Mouse (Mus musculus) forebrain, embryonic 16.5 days (tissue): ENCODE measurements at regions not wholly inside any gene's neighbourhood (a gene's known extent, or its start where the extent isn't known, plus 50 kb on each side); places are given as distances from the start of the nearest gene placed in this dataset.

ENCODE experiments used
- ATAC-seq: fragments of 200-750 bp; cut with Nextera tagmentation; 2 replicates; pipeline ENCODE4 v1.8.0; 2017; ENCODE audit warnings: mild to moderate bottlenecking, moderate library complexity
- H3K27ac ChIP-seq: fragments of 300-500 bp; sonication (generic); 2 replicates; pipeline ENCODE4 v1.5.1; 2014; ENCODE audit warnings: low read length, control low read depth
- H3K27me3 ChIP-seq: fragments of 300-500 bp; sonication (generic); replicated peaks from 2 replicates; pipeline ENCODE4 v1.6.1; 2014; ENCODE audit warnings: low read length; ENCODE audit not compliant: control insufficient read depth, insufficient read depth
- H3K36me3 ChIP-seq: fragments of 300-500 bp; sonication (generic); 2 replicates; pipeline ENCODE4 v1.6.1; 2014; ENCODE audit not compliant: control insufficient read depth, insufficient read depth
- H3K4me1 ChIP-seq: fragments of 300-500 bp; sonication (generic); replicated peaks from 2 replicates; pipeline ENCODE4 v1.6.1; 2014; ENCODE audit warnings: low read length; ENCODE audit not compliant: control insufficient read depth, insufficient read depth
- H3K4me2 ChIP-seq: fragments of 300-500 bp; sonication (generic); 2 replicates; pipeline ENCODE4 v1.6.1; 2014; ENCODE audit warnings: mild to moderate bottlenecking, low read length, control low read depth
- H3K4me3 ChIP-seq: fragments of 300-500 bp; sonication (generic); replicated peaks from 2 replicates; pipeline ENCODE4 v1.5.1; 2014; ENCODE audit warnings: mild to moderate bottlenecking, low read length, control low read depth
- H3K9ac ChIP-seq: fragments of 300-500 bp; sonication (generic); replicated peaks from 2 replicates; pipeline ENCODE4 v1.6.1; 2014; ENCODE audit warnings: low read depth, low read length, control low read depth
- H3K9me3 ChIP-seq: fragments of 300-500 bp; sonication (generic); 2 replicates; pipeline ENCODE4 v1.6.1; 2016; ENCODE audit warnings: low read length; ENCODE audit not compliant: control insufficient read depth
- WGBS: fragments of 180-500 bp; shearing (Covaris S2); extraction: QIAGEN DNeasy Blood & Tissue Kit; methylation state at CpG from one replicate; pipeline ENCODE4 v1.1.7; 2014; 5-methylcytosine and 5-hydroxymethylcytosine counted together

DNA sequence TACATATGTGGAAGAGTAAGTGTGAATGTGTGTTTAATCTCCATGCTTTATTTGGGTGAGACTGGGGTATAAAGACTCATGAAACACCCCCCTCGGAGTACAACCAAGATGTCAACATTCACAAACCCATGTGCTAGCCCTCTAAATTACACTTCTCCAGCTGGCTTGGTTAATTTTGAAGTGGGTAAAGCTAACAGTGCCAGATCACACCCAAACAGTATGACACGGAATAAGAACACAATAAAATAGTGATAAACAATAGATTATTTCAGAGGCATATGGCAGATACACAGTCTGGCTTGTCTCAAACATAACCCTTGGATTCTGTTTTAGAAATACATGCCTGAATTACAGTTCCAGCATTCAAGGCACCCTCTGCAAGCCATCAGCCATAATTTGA, 86.4 kb upstream of the Samsn1 start:
- Histone ChIP-seq H3K4me1 (no peaks in the 10 kb centered on the region), H3K27ac (no peak overlapping the region), H3K4me3 (no peak overlapping the region), H3K9me3 (no peaks in the 10 kb centered on the region), H3K36me3 (no peaks in the 10 kb centered on the region), H3K27me3 (no peaks in the 10 kb centered on the region), H3K4me2 (no peak overlapping the region), H3K9ac (no peak overlapping the region)
- WGBS = 57% methylated on average over 2 of the region's 2 CpGs
- ATAC-seq = peak; percentile 79

GRCm38 (mm10) chr16:76104673-76105072, 82.6 kb upstream of the Samsn1 start:
- Histone ChIP-seq H3K4me3 (no peak overlapping the region), H3K9ac (no peak overlapping the region), H3K36me3 (no peaks in the 10 kb centered on the region), H3K4me2 (no peak overlapping the region), H3K27me3 (no peaks in the 10 kb centered on the region), H3K4me1 (no peaks in the 10 kb centered on the region), H3K9me3 (no peaks in the 10 kb centered on the region), H3K27ac (no peak overlapping the region)
- WGBS = 90% methylated on average over 6 of the region's 6 CpGs
- ATAC-seq = no peak

DNA sequence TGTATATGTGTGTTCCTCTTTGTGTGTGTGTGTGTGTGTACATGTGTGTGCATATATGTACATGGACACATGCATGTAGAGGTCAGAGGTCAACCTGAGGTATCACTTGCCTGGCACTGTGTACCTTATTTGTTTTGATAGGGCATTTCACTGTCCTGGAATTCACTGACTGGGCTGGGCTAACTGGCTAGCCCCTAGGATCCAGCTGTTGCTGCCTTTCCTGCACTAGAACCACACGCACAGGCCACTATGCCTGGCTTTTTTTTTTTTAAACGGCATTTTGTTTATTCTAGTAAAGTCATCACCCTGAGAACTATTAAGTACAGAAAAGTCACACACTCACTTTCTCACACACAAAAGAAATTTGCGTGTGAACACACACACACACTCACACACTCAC, 79.7 kb upstream of the Samsn1 start:
- ATAC-seq = no peak
- no peaks in the 10 kb centered on the region for H3K4me1 ChIP-seq
- no peak overlapping the region for H3K4me2 ChIP-seq
- no peak overlapping the region for H3K4me3 ChIP-seq
- H3K9ac ChIP-seq = no peak overlapping the region
- no peaks in the 10 kb centered on the region for H3K36me3 ChIP-seq
- H3K9me3 ChIP-seq = no peaks in the 10 kb centered on the region
- H3K27me3 ChIP-seq = no peaks in the 10 kb centered on the region
- WGBS = 89% methylated on average over 3 of the region's 3 CpGs
- H3K27ac ChIP-seq = no peak overlapping the region

- no peaks in the 10 kb centered on the region for H3K4me1 ChIP-seq
- no peaks in the 10 kb centered on the region for H3K36me3 ChIP-seq
- H3K4me2 ChIP-seq = no peak overlapping the region
- H3K9me3 ChIP-seq = no peaks in the 10 kb centered on the region
- H3K9ac ChIP-seq = no peak overlapping the region
- H3K27ac ChIP-seq = no peak overlapping the region
- no peak overlapping the region for H3K4me3 ChIP-seq
- H3K27me3 ChIP-seq = no peaks in the 10 kb centered on the region
- WGBS = 57% methylated on average over 9 of the region's 9 CpGs
- no peak for ATAC-seq
Measured at GRCm38 (mm10) chr16:76097808-76098207, 75.7 kb upstream of the Samsn1 start.

GRCm38 (mm10) chr16:76096363-76096762, 74.3 kb upstream of the Samsn1 start:
- H3K4me2 ChIP-seq = no peak overlapping the region
- H3K4me3 ChIP-seq = no peak overlapping the region
- no peaks in the 10 kb centered on the region for H3K4me1 ChIP-seq
- H3K36me3 ChIP-seq = no peaks in the 10 kb centered on the region
- no peak overlapping the region for H3K27ac ChIP-seq
- H3K9ac ChIP-seq = no peak overlapping the region
- H3K9me3 ChIP-seq = no peaks in the 10 kb centered on the region
- ATAC-seq = peak; percentile 67; the same call in 1 of the 2 replicates
- no peaks in the 10 kb centered on the region for H3K27me3 ChIP-seq
- 54% methylated on average over 4 of the region's 4 CpGs for WGBS

DNA sequence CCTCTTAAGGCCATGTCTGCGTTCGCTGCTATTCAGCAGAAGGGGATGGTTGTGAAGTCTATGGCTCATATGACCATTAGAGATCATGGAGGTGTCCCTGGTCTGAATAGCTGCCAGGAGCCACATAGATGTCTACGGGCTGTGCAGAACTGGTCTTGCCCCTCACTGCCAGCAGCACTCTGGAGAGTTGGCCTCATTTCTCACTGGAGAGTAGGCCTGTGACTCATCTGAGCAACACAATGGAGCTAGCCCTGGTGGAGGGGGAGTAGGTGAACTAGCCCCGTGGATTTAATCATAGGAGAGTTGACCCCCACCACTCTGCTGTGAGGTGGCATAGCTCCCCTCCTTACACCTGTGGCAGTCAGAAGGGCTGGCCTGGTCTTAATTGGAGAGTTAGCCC, 63.3 kb upstream of the Samsn1 start:
- 85% methylated on average over 4 of the region's 4 CpGs for WGBS
- no peaks in the 10 kb centered on the region for H3K4me1 ChIP-seq
- no peak for ATAC-seq
- no peak overlapping the region for H3K27ac ChIP-seq
- no peaks in the 10 kb centered on the region for H3K27me3 ChIP-seq
- H3K4me2 ChIP-seq = no peak overlapping the region
- no peaks in the 10 kb centered on the region for H3K36me3 ChIP-seq
- H3K9me3 ChIP-seq = no peaks in the 10 kb centered on the region; the same call in 1 of the 2 replicates
- H3K9ac ChIP-seq = no peak overlapping the region
- no peak overlapping the region for H3K4me3 ChIP-seq

GRCm38 (mm10) chr16:76082465-76082864, 60.4 kb upstream of the Samsn1 start:
- Histone ChIP-seq H3K4me2 (no peak overlapping the region), H3K4me1 (no peaks in the 10 kb centered on the region), H3K27ac (no peak overlapping the region), H3K9ac (no peak overlapping the region), H3K36me3 (no peaks in the 10 kb centered on the region), H3K4me3 (no peak overlapping the region), H3K9me3 (no peaks in the 10 kb centered on the region; the same call in 1 of the 2 replicates), H3K27me3 (no peaks in the 10 kb centered on the region)
- WGBS = 87% methylated on average over 4 of the region's 4 CpGs
- no peak for ATAC-seq

- Histone ChIP-seq H3K36me3 (no peaks in the 10 kb centered on the region), H3K27me3 (no peaks in the 10 kb centered on the region), H3K4me3 (no peak overlapping the region), H3K4me2 (no peak overlapping the region), H3K9ac (no peak overlapping the region), H3K9me3 (no peaks in the 10 kb centered on the region; the same call in 1 of the 2 replicates), H3K27ac (no peak overlapping the region), H3K4me1 (no peaks in the 10 kb centered on the region)
- no peak for ATAC-seq
- WGBS = 80% methylated on average over 6 of the region's 6 CpGs
Measured at GRCm38 (mm10) chr16:76079761-76080502, 57.9 kb upstream of the Samsn1 start.

- Histone ChIP-seq H3K9me3 (no peaks in the 10 kb centered on the region; the same call in 1 of the 2 replicates), H3K4me3 (no peak overlapping the region), H3K27ac (no peak overlapping the region), H3K4me1 (no peaks in the 10 kb centered on the region), H3K9ac (no peak overlapping the region), H3K27me3 (no peaks in the 10 kb centered on the region), H3K36me3 (no peaks in the 10 kb centered on the region), H3K4me2 (no peak overlapping the region)
- ATAC-seq = no peak
- WGBS = 86% methylated on average over 5 of the region's 5 CpGs
Measured at GRCm38 (mm10) chr16:76078219-76078618, 56.1 kb upstream of the Samsn1 start.

GRCm38 (mm10) chr16:76076231-76076630, 54.1 kb upstream of the Samsn1 start:
- no peaks in the 10 kb centered on the region for H3K36me3 ChIP-seq
- no peak overlapping the region for H3K4me3 ChIP-seq
- no peak overlapping the region for H3K27ac ChIP-seq
- H3K9ac ChIP-seq = no peak overlapping the region
- H3K4me1 ChIP-seq = no peaks in the 10 kb centered on the region
- ATAC-seq = no peak
- WGBS = 27% methylated on average over 5 of the region's 5 CpGs
- H3K4me2 ChIP-seq = no peak overlapping the region
- no peaks in the 10 kb centered on the region for H3K27me3 ChIP-seq
- H3K9me3 ChIP-seq = no peaks in the 10 kb centered on the region; the same call in 1 of the 2 replicates
